Mouse (Mus musculus): Measurements from ENCODE around the gene Ap2a2. TPM values are rescaled to one million over a fixed set of nuclear protein-coding genes. Genes with fewer than 3 reads are reported as not detected.

The Ap2a2 gene
- polyA plus RNA-seq, 1 experiment from 2014 or later = 33.8 TPM

- peak overlapping the region; percentile 81 for H3K9ac ChIP-seq (replicated peaks)
- H3K4me3 ChIP-seq (ENCODE audit: low read depth, low read length) = peak overlapping the region; percentile 74
- H3K27me3 ChIP-seq (ENCODE audit: insufficient read depth, low read length) = no peaks in the 10 kb centered on the region
- H3K27ac ChIP-seq (ENCODE audit: low read depth) = peak overlapping the region; percentile 84
- peaks cover 30% of the 10 kb centered on the region for H3K4me1 ChIP-seq (ENCODE audit: insufficient read depth)
- peak; percentile 56 for DNase-seq
- ATAC-seq = peak; percentile 45
- no peaks in the 10 kb centered on the region for H3K9me3 ChIP-seq (ENCODE audit: low read length)
- H3K4me2 ChIP-seq (ENCODE audit: low read depth, low read length) = peak overlapping the region; percentile 93
- no peaks in the 10 kb centered on the region for H3K36me3 ChIP-seq (replicated peaks; ENCODE audit: insufficient read depth, low read length)
- 28% methylated on average over 13 of the region's 13 CpGs for WGBS (ENCODE audit: insufficient replicate concordance)
- TF ChIP-seq EP300 (IDR thresholded peaks at IDR 0.05; ENCODE audit: low read depth) (peak; percentile 34; the same call in 1 of the 2 replicates), CTCF (IDR thresholded peaks at IDR 0.05; ENCODE audit: low read depth) (no peak)
Observed at GRCm38 (mm10) chr7:141540312-141541081, 21.5 kb upstream of the Ap2a2 start.

DNA sequence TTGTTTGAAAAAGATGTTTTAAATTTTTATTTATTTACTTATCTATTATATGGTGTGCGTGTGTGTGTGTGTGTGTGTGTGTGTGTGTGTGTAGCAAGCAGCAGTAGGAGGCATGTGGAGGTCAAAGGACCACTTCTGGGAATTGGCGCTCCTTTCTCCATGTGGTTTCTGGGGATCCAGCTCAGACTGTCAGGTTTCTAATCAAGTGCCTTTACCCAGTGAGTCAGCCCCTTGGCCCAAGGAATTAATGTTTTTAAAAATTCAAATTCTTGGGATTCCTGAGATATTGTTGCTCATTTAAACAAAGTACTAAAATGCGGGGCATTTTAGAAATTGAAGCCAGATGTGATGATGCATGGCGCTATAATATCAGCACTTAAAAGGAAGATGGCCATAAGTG, 20.3 kb upstream of the Ap2a2 start:
- no peaks in the 10 kb centered on the region for H3K27me3 ChIP-seq (ENCODE audit: insufficient read depth, low read length)
- H3K4me2 ChIP-seq (ENCODE audit: low read depth, low read length) = no peak overlapping the region
- no peaks in the 10 kb centered on the region for H3K36me3 ChIP-seq (replicated peaks; ENCODE audit: insufficient read depth, low read length)
- H3K4me3 ChIP-seq (ENCODE audit: low read depth, low read length) = no peak overlapping the region
- no peaks in the 10 kb centered on the region for H3K9me3 ChIP-seq (ENCODE audit: low read length)
- H3K27ac ChIP-seq (ENCODE audit: low read depth) = no peak overlapping the region
- H3K9ac ChIP-seq (replicated peaks) = no peak overlapping the region
- WGBS (ENCODE audit: insufficient replicate concordance) = 87% methylated on average over 4 of the region's 4 CpGs
- TF ChIP-seq CTCF (IDR thresholded peaks at IDR 0.05; ENCODE audit: low read depth) = no peak
- TF ChIP-seq EP300 (IDR thresholded peaks at IDR 0.05; ENCODE audit: low read depth) = no peak
- no peak for DNase-seq
- ATAC-seq = no peak
- H3K4me1 ChIP-seq (ENCODE audit: insufficient read depth) = peaks cover 30% of the 10 kb centered on the region

GRCm38 (mm10) chr7:141542588-141542987, 19.4 kb upstream of the Ap2a2 start:
- H3K4me2 ChIP-seq (ENCODE audit: low read depth, low read length) = no peak overlapping the region

GRCm38 (mm10) chr7:141544654-141545053, 17.3 kb upstream of the Ap2a2 start:
- WGBS (ENCODE audit: insufficient replicate concordance) = 72% methylated on average over 4 of the region's 4 CpGs
- Histone ChIP-seq H3K36me3 (replicated peaks; ENCODE audit: insufficient read depth, low read length) (no peaks in the 10 kb centered on the region), H3K27ac (ENCODE audit: low read depth) (no peak overlapping the region), H3K4me1 (ENCODE audit: insufficient read depth) (peaks cover 18% of the 10 kb centered on the region), H3K9ac (replicated peaks) (no peak overlapping the region), H3K9me3 (ENCODE audit: low read length) (no peaks in the 10 kb centered on the region), H3K27me3 (ENCODE audit: insufficient read depth, low read length) (no peaks in the 10 kb centered on the region), H3K4me2 (ENCODE audit: low read depth, low read length) (no peak overlapping the region), H3K4me3 (ENCODE audit: low read depth, low read length) (no peak overlapping the region)
- TF ChIP-seq CTCF (IDR thresholded peaks at IDR 0.05; ENCODE audit: low read depth) (no peak), EP300 (IDR thresholded peaks at IDR 0.05; ENCODE audit: low read depth) (no peak)
- ATAC-seq = no peak
- DNase-seq = peak; percentile 13

More at GRCm38 (mm10) chr7:141542588-141542987, 19.4 kb upstream of the Ap2a2 start:
- TF ChIP-seq CTCF (IDR thresholded peaks at IDR 0.05; ENCODE audit: low read depth) (no peak), EP300 (IDR thresholded peaks at IDR 0.05; ENCODE audit: low read depth) (no peak)
- H3K9me3 ChIP-seq (ENCODE audit: low read length) = no peaks in the 10 kb centered on the region
- H3K4me3 ChIP-seq (ENCODE audit: low read depth, low read length) = no peak overlapping the region
- peaks cover 30% of the 10 kb centered on the region for H3K4me1 ChIP-seq (ENCODE audit: insufficient read depth)
- no peak for ATAC-seq
- 70% methylated on average over 2 of the region's 2 CpGs for WGBS (ENCODE audit: insufficient replicate concordance)
- no peak for DNase-seq
- H3K9ac ChIP-seq (replicated peaks) = no peak overlapping the region
- no peaks in the 10 kb centered on the region for H3K27me3 ChIP-seq (ENCODE audit: insufficient read depth, low read length)
- no peaks in the 10 kb centered on the region for H3K36me3 ChIP-seq (replicated peaks; ENCODE audit: insufficient read depth, low read length)
- no peak overlapping the region for H3K27ac ChIP-seq (ENCODE audit: low read depth)

GRCm38 (mm10) chr7:141549432-141550061, 12.4 kb upstream of the Ap2a2 start:
- TF ChIP-seq EP300 (IDR thresholded peaks at IDR 0.05; ENCODE audit: low read depth) (no peak), CTCF (IDR thresholded peaks at IDR 0.05; ENCODE audit: low read depth) (no peak)
- peak overlapping the region; percentile 72 for H3K27ac ChIP-seq (ENCODE audit: low read depth)
- WGBS (ENCODE audit: insufficient replicate concordance) = 69% methylated on average over 3 of the region's 3 CpGs
- H3K4me3 ChIP-seq (ENCODE audit: low read depth, low read length) = no peak overlapping the region
- H3K27me3 ChIP-seq (ENCODE audit: insufficient read depth, low read length) = no peaks in the 10 kb centered on the region
- H3K4me1 ChIP-seq (ENCODE audit: insufficient read depth) = peaks cover 11% of the 10 kb centered on the region
- DNase-seq = no peak
- no peak overlapping the region for H3K9ac ChIP-seq (replicated peaks)
- ATAC-seq = peak; percentile 44; the same call in 1 of the 2 replicates
- no peaks in the 10 kb centered on the region for H3K36me3 ChIP-seq (replicated peaks; ENCODE audit: insufficient read depth, low read length)
- no peaks in the 10 kb centered on the region for H3K9me3 ChIP-seq (ENCODE audit: low read length)
- H3K4me2 ChIP-seq (ENCODE audit: low read depth, low read length) = no peak overlapping the region

DNA sequence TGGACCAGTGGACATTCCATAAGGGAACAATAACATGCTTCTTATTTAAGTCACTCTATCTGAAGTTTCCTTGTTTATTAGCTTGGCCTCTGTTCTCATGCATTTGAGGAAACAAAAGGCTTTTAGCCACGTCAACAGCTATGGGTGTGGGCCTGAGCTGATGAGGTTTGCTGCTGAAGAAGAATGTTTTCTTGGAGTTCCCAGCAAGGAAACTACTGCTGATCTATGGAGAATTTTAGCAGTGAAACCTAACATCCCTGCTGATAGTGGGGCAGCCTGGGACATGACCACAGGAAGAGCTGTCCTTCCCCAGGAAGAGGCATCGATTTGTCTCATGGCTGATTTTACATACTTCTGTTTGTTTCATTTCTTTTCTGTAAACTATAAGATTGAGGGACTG, 11.5 kb upstream of the Ap2a2 start:
- Histone ChIP-seq H3K9ac (replicated peaks) (no peak overlapping the region), H3K4me3 (ENCODE audit: low read depth, low read length) (no peak overlapping the region), H3K4me1 (ENCODE audit: insufficient read depth) (peaks cover 8% of the 10 kb centered on the region; the same call in 1 of the 2 replicates), H3K36me3 (replicated peaks; ENCODE audit: insufficient read depth, low read length) (no peaks in the 10 kb centered on the region), H3K9me3 (ENCODE audit: low read length) (no peaks in the 10 kb centered on the region), H3K27me3 (ENCODE audit: insufficient read depth, low read length) (no peaks in the 10 kb centered on the region), H3K27ac (ENCODE audit: low read depth) (peak overlapping the region; percentile 72), H3K4me2 (ENCODE audit: low read depth, low read length) (no peak overlapping the region)
- DNase-seq (no peak), ATAC-seq (peak; percentile 62)
- WGBS (ENCODE audit: insufficient replicate concordance) = 65% methylated on average over 2 of the region's 2 CpGs
- peak; percentile 34; the same call in 1 of the 2 replicates for TF ChIP-seq EP300 (IDR thresholded peaks at IDR 0.05; ENCODE audit: low read depth)
- no peak for TF ChIP-seq CTCF (IDR thresholded peaks at IDR 0.05; ENCODE audit: low read depth)

All from liver, postnatal 0 days (tissue).